Comparison of ENCODE assay signal across 9 mouse cellular contexts in the genomic region with DNA sequence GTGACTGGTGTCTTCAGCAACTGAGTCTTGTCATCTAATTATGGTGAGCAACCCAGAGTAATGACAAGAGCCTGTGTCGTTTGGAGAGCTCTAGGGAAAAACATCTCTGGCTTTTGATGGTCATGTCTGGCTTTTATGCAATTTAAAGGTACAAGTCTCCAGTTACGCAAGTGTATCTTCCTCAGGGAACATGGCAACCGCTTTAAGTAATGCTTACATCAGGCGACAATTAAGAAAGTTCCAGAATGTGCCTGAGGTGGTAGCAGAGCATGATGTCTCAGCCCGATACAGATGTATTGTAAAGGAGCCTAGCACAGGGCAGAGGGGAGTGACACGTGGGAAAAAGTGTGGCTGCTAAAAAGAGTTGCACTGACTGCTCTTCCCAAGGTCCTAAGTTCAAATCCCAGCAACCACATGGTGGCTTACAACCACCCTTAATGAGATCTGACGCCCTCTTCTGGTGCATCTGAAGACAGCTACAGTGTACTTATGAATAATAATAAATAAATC. TPM values are rescaled to one million over a fixed set of nuclear protein-coding genes. Genes with fewer than 3 reads are reported as not detected.
DNase-seq lines count a peak whose midpoint lies in the region; ATAC-seq and TF ChIP-seq lines count a peak whose summit lies in the region.
"Had no signal": no experiment of that assay in that cellular context is flagged by ENCODE, and none has a peak within 500 bp of the region (broad histone marks: within the 10 kb centered on the region; RNA-seq: fewer than 3 reads in every experiment).

No protein-coding gene starts in this region.

- TF ChIP-seq CTCF in lung, postnatal 0 days (IDR thresholded peaks at IDR 0.05) = peak; percentile 21
- peak; percentile 38; the same call in 1 of the 2 replicates for TF ChIP-seq CTCF in intestine, postnatal 0 days (IDR thresholded peaks at IDR 0.05; ENCODE audit: low read depth)

- 65% methylated on average over 7 of the region's 7 CpGs for WGBS in lung, postnatal 0 days
- 70% methylated on average over 7 of the region's 7 CpGs for WGBS in intestine, postnatal 0 days
- 69% methylated on average over 7 of the region's 7 CpGs for WGBS in neural tube, embryonic 15.5 days

- peak; percentile 16 to 45 for DNase-seq in adrenal gland, adult (ENCODE audit: inconsistent age in 2 of 2, low spot score in 1 of 2)
- DNase-seq in adrenal gland, postnatal 4 days (ENCODE audit: low spot score in 2 of 2) = no peak
- no peak for DNase-seq in lung, postnatal 0 days (ENCODE audit: low spot score)
- DNase-seq in lung, postnatal 10 days = no peak
- DNase-seq in frontal cortex, postnatal 36 days (ENCODE audit: low spot score in 2 of 2) = no peak
- no peak for DNase-seq in kidney, postnatal 36 days

- peak overlapping the region; percentile 59 for H3K4me3 ChIP-seq in lung, postnatal 0 days (ENCODE audit: low read depth, low read length)
- H3K4me3 ChIP-seq in intestine, postnatal 0 days (ENCODE audit: low read depth, low read length) = peak overlapping the region; percentile 86
- peak overlapping the region; percentile 91 for H3K4me3 ChIP-seq in neural tube, embryonic 15.5 days (replicated peaks)

- H3K36me3 ChIP-seq in lung, postnatal 0 days (ENCODE audit: insufficient read depth, low read length) = peaks cover 5% of the 10 kb centered on the region; the same call in 1 of the 2 replicates
- H3K36me3 ChIP-seq in intestine, postnatal 0 days (ENCODE audit: control insufficient read depth, insufficient read depth) = peaks cover 20% of the 10 kb centered on the region
- H3K36me3 ChIP-seq in neural tube, embryonic 15.5 days = peaks cover 18% of the 10 kb centered on the region

- ATAC-seq in lung, postnatal 0 days = no peak
- ATAC-seq in intestine, postnatal 0 days = no peak
- ATAC-seq in neural tube, embryonic 15.5 days (ENCODE audit: low FRiP score) = no peak

- no peaks in the 10 kb centered on the region for H3K27me3 ChIP-seq in lung, postnatal 0 days (replicated peaks; ENCODE audit: insufficient read depth, low read length)
- no peaks in the 10 kb centered on the region for H3K27me3 ChIP-seq in intestine, postnatal 0 days (replicated peaks; ENCODE audit: control insufficient read depth, insufficient read depth, low read length)
- H3K27me3 ChIP-seq in neural tube, embryonic 15.5 days (replicated peaks) = no peaks in the 10 kb centered on the region

- H3K27ac ChIP-seq in lung, postnatal 0 days (ENCODE audit: low read length) = no peak overlapping the region
- no peak overlapping the region for H3K27ac ChIP-seq in intestine, postnatal 0 days (ENCODE audit: low read depth, low read length)
- peak overlapping the region; percentile 86 for H3K27ac ChIP-seq in neural tube, embryonic 15.5 days (replicated peaks)

- H3K9ac ChIP-seq in lung, postnatal 0 days (replicated peaks; ENCODE audit: low read depth) = no peak overlapping the region
- no peak overlapping the region for H3K9ac ChIP-seq in intestine, postnatal 0 days (ENCODE audit: low read depth, low read length)
- peak overlapping the region; percentile 89; the same call in 1 of the 2 replicates for H3K9ac ChIP-seq in neural tube, embryonic 15.5 days (replicated peaks)

- no peaks in the 10 kb centered on the region for H3K4me1 ChIP-seq in lung, postnatal 0 days (ENCODE audit: insufficient read depth, low read depth, low read length)
- no peaks in the 10 kb centered on the region for H3K4me1 ChIP-seq in intestine, postnatal 0 days (replicated peaks; ENCODE audit: control insufficient read depth, insufficient read depth, low read length)
- H3K4me1 ChIP-seq in neural tube, embryonic 15.5 days = peaks cover 22% of the 10 kb centered on the region

- no peak for TF ChIP-seq EP300 in lung, postnatal 0 days (IDR thresholded peaks at IDR 0.05)

- peak overlapping the region; percentile 83 for H3K4me2 ChIP-seq in lung, postnatal 0 days (replicated peaks; ENCODE audit: low read depth, low read length)
- peak overlapping the region; percentile 86 for H3K4me2 ChIP-seq in intestine, postnatal 0 days (replicated peaks; ENCODE audit: low read depth)
- peak overlapping the region; percentile 81 for H3K4me2 ChIP-seq in neural tube, embryonic 15.5 days

- no peaks in the 10 kb centered on the region for H3K9me3 ChIP-seq in lung, postnatal 0 days (ENCODE audit: low read length)
- H3K9me3 ChIP-seq in intestine, postnatal 0 days (ENCODE audit: control insufficient read depth) = no peaks in the 10 kb centered on the region
- H3K9me3 ChIP-seq in neural tube, embryonic 15.5 days (replicated peaks) = no peaks in the 10 kb centered on the region

RNA-seq across cellular contexts. Expression of gene Clpp, which starts 1.1 kb away (rescaled TPM):
- total RNA-seq in adrenal gland, postnatal 4 days (2021) = 10 to 100 TPM; 79.6 to 82.7 TPM
- 62.5 and 71.1 TPM in 2 replicates for polyA plus RNA-seq in lung, postnatal 0 days (2015; fragmentation: Nextera tagmentation; extraction: Ambion mirVana)
- 77.5 and 78.0 TPM in 2 replicates for polyA plus RNA-seq in intestine, postnatal 0 days (2015; fragmentation: Nextera tagmentation; extraction: Ambion mirVana)
- 164 and 177 TPM in 2 replicates for polyA plus RNA-seq in neural tube, embryonic 15.5 days (2015; fragmentation: Nextera tagmentation; extraction: Ambion mirVana)

RNA-seq across cellular contexts. Expression of gene Acer1, which starts 7.0 kb away (rescaled TPM):
- total RNA-seq in adrenal gland, postnatal 4 days (2021) = under 1 TPM; 0.17 to 0.28 TPM
- polyA plus RNA-seq in lung, postnatal 0 days (2015; fragmentation: Nextera tagmentation; extraction: Ambion mirVana) = not detected in 2 replicates
- 0.44 and 0.65 TPM in 2 replicates for polyA plus RNA-seq in intestine, postnatal 0 days (2015; fragmentation: Nextera tagmentation; extraction: Ambion mirVana)
- polyA plus RNA-seq in neural tube, embryonic 15.5 days (2015; fragmentation: Nextera tagmentation; extraction: Ambion mirVana) = not detected in 2 replicates
- polyA plus RNA-seq: brain, embryonic 14.5 days had no signal

RNA-seq across cellular contexts. Expression of gene Alkbh7, which starts 8.2 kb away (rescaled TPM):
- 10 to 100 TPM; 63.6 to 63.7 TPM for total RNA-seq in adrenal gland, postnatal 4 days (2021)
- polyA plus RNA-seq in lung, postnatal 0 days (2015; fragmentation: Nextera tagmentation; extraction: Ambion mirVana) = 31.3 and 35.3 TPM in 2 replicates
- polyA plus RNA-seq in intestine, postnatal 0 days (2015; fragmentation: Nextera tagmentation; extraction: Ambion mirVana) = 25.7 and 28.7 TPM in 2 replicates
- polyA plus RNA-seq in neural tube, embryonic 15.5 days (2015; fragmentation: Nextera tagmentation; extraction: Ambion mirVana) = 56.2 and 59.4 TPM in 2 replicates

RNA-seq across cellular contexts. Expression of gene Pspn, which starts 10.8 kb away (rescaled TPM):
- total RNA-seq in adrenal gland, postnatal 4 days (2021) = 1 to 10 TPM in 1 of 2 experiments, not detected in 1; 1.8 TPM
- polyA plus RNA-seq in lung, postnatal 0 days (2015; fragmentation: Nextera tagmentation; extraction: Ambion mirVana) = 0.37 TPM in 1 of 2 replicates, not detected in the other
- not detected in 2 replicates for polyA plus RNA-seq in intestine, postnatal 0 days (2015; fragmentation: Nextera tagmentation; extraction: Ambion mirVana)
- 0.43 and 0.49 TPM in 2 replicates for polyA plus RNA-seq in neural tube, embryonic 15.5 days (2015; fragmentation: Nextera tagmentation; extraction: Ambion mirVana)

RNA-seq across cellular contexts. Expression of gene Gtf2f1, which starts 22.1 kb away (rescaled TPM):
- total RNA-seq in adrenal gland, postnatal 4 days (2021) = 10 to 100 TPM; 55.7 to 58.6 TPM
- polyA plus RNA-seq in lung, postnatal 0 days (2015; fragmentation: Nextera tagmentation; extraction: Ambion mirVana) = 33.3 and 37.0 TPM in 2 replicates
- 43.3 and 43.5 TPM in 2 replicates for polyA plus RNA-seq in intestine, postnatal 0 days (2015; fragmentation: Nextera tagmentation; extraction: Ambion mirVana)
- polyA plus RNA-seq in neural tube, embryonic 15.5 days (2015; fragmentation: Nextera tagmentation; extraction: Ambion mirVana) = 63.2 and 70.7 TPM in 2 replicates

Comparison
In these comparisons a context has a peak if more than half of its experiments do, and no peak if none do; other contexts are left out.
1. DNase-seq: peak in adrenal gland, adult (2 of 2); none in adrenal gland, postnatal 4 days (0 of 2), lung, postnatal 0 days (single experiment), lung, postnatal 10 days (single experiment), frontal cortex, postnatal 36 days (0 of 2) and kidney, postnatal 36 days (0 of 2).
2. Peak in every context shown above with its lines, with median percentiles within 50 percentile points of each other: H3K4me2 ChIP-seq and H3K4me3 ChIP-seq.